Mouse (Mus musculus) heart, adult 2 months (tissue): ENCODE results near the gene Gm6217.

ENCODE experiments used
- CTCF ChIP-seq: fragments of 200-600 bp; IDR thresholded peaks from 2 replicates; pipeline ENCODE4 v1.8.1; 2022; ENCODE audit warnings: antibody characterized with exemption, mild to moderate bottlenecking, moderate library complexity
- EP300 ChIP-seq: fragments of 200-500 bp; IDR thresholded peaks from 2 replicates; pipeline ENCODE4 v1.6.1; 2011; ENCODE audit warnings: low read depth, low read length, control low read depth; ENCODE audit not compliant: insufficient read depth
- POLR2A ChIP-seq: fragments of 200-500 bp; IDR thresholded peaks from 2 replicates; pipeline ENCODE4 v1.6.1; 2011; ENCODE audit warnings: mild to moderate bottlenecking, low read depth, low read length, control low read depth; ENCODE audit not compliant: insufficient read depth

DNA sequence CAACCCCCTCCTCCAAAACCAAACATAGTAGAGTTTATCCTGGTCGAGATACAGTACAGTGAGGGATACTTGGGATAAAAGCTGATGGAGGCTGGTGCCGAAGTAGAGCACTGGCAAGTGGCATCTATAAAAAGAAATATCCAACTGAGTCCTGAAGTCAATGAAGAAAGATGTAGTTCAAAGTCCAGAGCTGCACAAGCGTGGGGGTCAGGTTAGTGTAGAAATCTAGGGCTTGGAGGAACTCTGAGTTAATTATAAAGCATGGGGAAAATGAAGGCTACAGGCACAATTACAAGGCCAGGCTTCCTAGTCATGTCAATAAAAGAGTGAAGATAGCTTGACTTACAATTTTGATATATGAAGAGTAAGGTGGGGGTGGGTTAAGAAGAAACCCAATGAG lies 30.0 kb downstream of the Gm6217 start:
- TF ChIP-seq EP300 (no peak), POLR2A (no peak), CTCF (no peak)
